Mouse (Mus musculus) small intestine, adult 2 months (tissue): Measurements from ENCODE around the gene Ptprd.

Experiments
- CTCF ChIP-seq: fragments of 200-500 bp; IDR thresholded peaks from 2 replicates; pipeline ENCODE4 v1.5.1; 2012; ENCODE audit warnings: low read depth, mild to moderate bottlenecking, control low read depth, inconsistent platforms, low read length, moderate library complexity, mixed read lengths; ENCODE audit not compliant: insufficient replicate concordance, insufficient read length; ENCODE audit errors: extremely low read depth
- POLR2A ChIP-seq: fragments of 200-500 bp; IDR thresholded peaks from 2 replicates; pipeline ENCODE4 v1.6.1; 2012; ENCODE audit warnings: low read depth, mild to moderate bottlenecking, control low read depth, inconsistent platforms, low read length, moderate library complexity

DNA sequence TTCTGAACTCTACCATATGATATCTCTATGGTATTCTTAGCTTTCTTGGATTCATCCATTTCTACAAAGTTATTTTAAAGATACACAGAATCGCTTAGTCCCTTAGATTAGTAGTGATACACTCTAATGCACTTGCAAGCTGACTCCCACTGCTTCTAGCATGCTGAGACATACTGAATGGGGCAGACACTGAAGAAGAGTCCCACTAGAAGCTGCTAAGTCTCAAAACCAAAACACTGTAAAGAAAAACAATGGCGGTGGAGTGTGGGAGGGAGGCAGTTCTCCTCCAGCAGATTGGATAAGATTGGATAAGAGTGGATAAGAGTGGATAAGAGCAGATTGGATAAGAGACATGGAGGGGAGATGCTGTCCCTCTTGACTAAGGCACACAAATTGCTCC, 2207.6 kb downstream of the Ptprd start:
- TF ChIP-seq CTCF = no peak
- TF ChIP-seq POLR2A = no peak
